Mouse (Mus musculus): ENCODE data around the gene Tmc6. TPM values are rescaled to one million over a fixed set of nuclear protein-coding genes. Genes with fewer than 3 reads are reported as not detected.
A peak's percentile ranks its signal among the peaks of the same experiment; 100 is the strongest.

The Tmc6 gene
- total and polyA plus RNA-seq, 3 experiments = 16.8 to 28.4 (median 26.8) TPM

GRCm38 (mm10) chr11:117801650-117802049 lies 19.7 kb upstream of the Tmc6 start:
- Histone ChIP-seq H3K9ac (ENCODE audit: insufficient read depth, low read depth) (no peak overlapping the region), H3K4me2 (ENCODE audit: insufficient read depth, low read depth, poor library complexity, severe bottlenecking) (no peak overlapping the region), H3K4me1 (ENCODE audit: control insufficient read depth in 1 of 2, insufficient read depth in 2 of 2) (peaks cover 44 to 84% of the 10 kb centered on the region in 2 experiments)

DNA sequence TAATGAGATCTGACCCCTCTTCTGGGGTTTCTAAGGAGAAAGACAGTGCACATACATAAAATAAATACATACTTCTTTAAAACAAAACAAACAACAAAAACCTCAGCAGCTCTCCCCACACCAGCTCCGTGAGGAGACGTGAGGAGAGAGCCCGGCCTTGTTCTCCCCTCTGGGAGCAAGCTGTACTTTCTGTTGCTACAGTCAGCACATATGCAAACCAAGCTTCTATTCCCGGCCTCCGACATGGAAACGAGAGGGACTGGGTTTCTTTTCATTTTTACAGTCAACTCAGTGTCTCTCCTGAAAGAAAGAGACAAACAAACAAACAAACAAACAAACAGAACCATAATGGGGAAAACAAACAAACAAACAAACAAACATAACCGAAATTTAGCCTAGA lies 18.0 kb upstream of the Tmc6 start:
- no peak overlapping the region for H3K9ac ChIP-seq (ENCODE audit: insufficient read depth, low read depth)
- no peaks in the 10 kb centered on the region for H3K79me2 ChIP-seq (replicated peaks; ENCODE audit: control insufficient read depth, extremely low read depth, insufficient read depth, poor library complexity, severe bottlenecking)
- H3K4me2 ChIP-seq (ENCODE audit: insufficient read depth, low read depth, poor library complexity, severe bottlenecking) = no peak overlapping the region
- H3K4me3 ChIP-seq (replicated peaks in 1 of 3; ENCODE audit: low read depth in 2 of 3, low read length in 2 of 3, poor library complexity in 1 of 3) = no peak overlapping the region
- H3K9me3 ChIP-seq (replicated peaks; ENCODE audit: low read length) = no peaks in the 10 kb centered on the region
- DNase-seq (ENCODE audit: extremely low read depth) = peak; percentile 48
- H3K36me3 ChIP-seq (replicated peaks in 1 of 2; ENCODE audit: control insufficient read depth in 1 of 2, insufficient read depth in 1 of 2, low read length in 1 of 2) = peaks cover 0 to 14% of the 10 kb centered on the region in 2 experiments
- in situ Hi-C loops (cut with MboI; ENCODE audit: low pct_ligation_motif_present, low pct_unique_long_range_greater_than_20kb, low sequenced_read_pairs) (no loop called here), dilution Hi-C loops (cut with MboI; ENCODE audit: extremely low pct_ligation_motif_present, extremely low pct_unique_long_range_greater_than_20kb, low sequenced_read_pairs) (no loop called here)
- H3K27ac ChIP-seq (ENCODE audit: insufficient read depth, low read depth) = peak overlapping the region; percentile 86; the same call in 1 of the 2 replicates
- H3K27me3 ChIP-seq (replicated peaks) = no peaks in the 10 kb centered on the region
- H3K4me1 ChIP-seq (ENCODE audit: control insufficient read depth in 1 of 2, insufficient read depth in 2 of 2) = peaks cover 49 to 84% of the 10 kb centered on the region in 2 experiments
- TF ChIP-seq MAFK (IDR thresholded peaks at IDR 0.05; ENCODE audit: insufficient replicate concordance, low read length) = no peak
- no peak for TF ChIP-seq KAT2A (IDR thresholded peaks at IDR 0.05; ENCODE audit: insufficient replicate concordance, low read length)
- 0 out of 2 replicates have a peak, but pooled peaks have one; percentile 22 for TF ChIP-seq EP300 (IDR thresholded peaks at IDR 0.05; ENCODE audit: low read length)
- no peak for TF ChIP-seq TCF12 (IDR thresholded peaks at IDR 0.05; ENCODE audit: low read depth, low read length)
- TF ChIP-seq CHD1 (IDR thresholded peaks at IDR 0.05; ENCODE audit: low read depth, low read length) = no peak
- no peak for TF ChIP-seq POLR2A (IDR thresholded peaks at IDR 0.05; ENCODE audit: low read depth, low read length)
- no peak for TF ChIP-seq ZMIZ1 (IDR thresholded peaks at IDR 0.05; ENCODE audit: low read depth, low read length)
- TF ChIP-seq MXI1 (IDR thresholded peaks at IDR 0.05; ENCODE audit: low read depth, low read length) = no peak
- no peak for TF ChIP-seq HCFC1 (IDR thresholded peaks at IDR 0.05; ENCODE audit: low read depth, low read length)
- TF ChIP-seq ZC3H11A (IDR thresholded peaks at IDR 0.05; ENCODE audit: low read depth, low read length) = no peak
- no peak for TF ChIP-seq RAD21 (IDR thresholded peaks at IDR 0.05; ENCODE audit: low read depth, low read length)
- no peak for TF ChIP-seq ZKSCAN1 (IDR thresholded peaks at IDR 0.05; ENCODE audit: borderline replicate concordance, low read depth, low read length)
- TF ChIP-seq MAX (IDR thresholded peaks at IDR 0.05; ENCODE audit: low read length) = no peak
- no peak for TF ChIP-seq RCOR1 (conservative IDR thresholded peaks at IDR 0.05; ENCODE audit: low read depth, low read length)
- no peak for TF ChIP-seq CHD2 (IDR thresholded peaks at IDR 0.05; ENCODE audit: low read length)
- TF ChIP-seq POLR2AphosphoS2 (IDR thresholded peaks at IDR 0.05; ENCODE audit: low read depth, low read length) = no peak
- no peak for TF ChIP-seq MAZ (IDR thresholded peaks at IDR 0.05; ENCODE audit: low read depth, low read length)
- TF ChIP-seq UBTF (IDR thresholded peaks at IDR 0.05; ENCODE audit: low read depth, low read length) = no peak
- no peak for TF ChIP-seq BHLHE40 (IDR thresholded peaks at IDR 0.05; ENCODE audit: low read depth, low read length)
- no peak for TF ChIP-seq GABPA (IDR thresholded peaks at IDR 0.05; ENCODE audit: insufficient replicate concordance, low read depth, low read length)
- no peak for TF ChIP-seq CTCF (conservative IDR thresholded peaks at IDR 0.05 in 1 of 2, IDR thresholded peaks at IDR 0.05 in 1 of 2; ENCODE audit: low read depth in 2 of 2, low read length in 2 of 2)
- peak; percentile 53 for TF ChIP-seq ETS1 (conservative IDR thresholded peaks at IDR 0.05; ENCODE audit: low read depth, low read length)
- TF ChIP-seq ZNF384 (IDR thresholded peaks at IDR 0.05; ENCODE audit: low read depth, low read length) = no peak
- no peak for TF ChIP-seq USF1 (IDR thresholded peaks at IDR 0.05; ENCODE audit: low read depth, low read length)
- no peak for TF ChIP-seq NRF1 (IDR thresholded peaks at IDR 0.05; ENCODE audit: low read depth, low read length)
- TF ChIP-seq MEF2A (IDR thresholded peaks at IDR 0.05; ENCODE audit: borderline replicate concordance, low read depth, low read length) = peak; percentile 90
- TF ChIP-seq NELFE (IDR thresholded peaks at IDR 0.05; ENCODE audit: low read depth, low read length) = no peak
- TF ChIP-seq PAX5 (IDR thresholded peaks at IDR 0.05; ENCODE audit: low read length) = no peak

More at GRCm38 (mm10) chr11:117801650-117802049, 19.7 kb upstream of the Tmc6 start:
- H3K36me3 ChIP-seq (replicated peaks in 1 of 2; ENCODE audit: control insufficient read depth in 1 of 2, insufficient read depth in 1 of 2, low read length in 1 of 2) = peaks cover 0 to 25% of the 10 kb centered on the region in 2 experiments
- in situ Hi-C loops (cut with MboI; ENCODE audit: low pct_ligation_motif_present, low pct_unique_long_range_greater_than_20kb, low sequenced_read_pairs) (no loop called here), dilution Hi-C loops (cut with MboI; ENCODE audit: extremely low pct_ligation_motif_present, extremely low pct_unique_long_range_greater_than_20kb, low sequenced_read_pairs) (no loop called here)
- no peaks in the 10 kb centered on the region for H3K9me3 ChIP-seq (replicated peaks; ENCODE audit: low read length)
- no peak for DNase-seq (ENCODE audit: extremely low read depth)
- no peak overlapping the region for H3K27ac ChIP-seq (ENCODE audit: insufficient read depth, low read depth)
- H3K4me3 ChIP-seq (replicated peaks in 1 of 3; ENCODE audit: low read depth in 2 of 3, low read length in 2 of 3, poor library complexity in 1 of 3) = no peak overlapping the region
- no peaks in the 10 kb centered on the region for H3K79me2 ChIP-seq (replicated peaks; ENCODE audit: control insufficient read depth, extremely low read depth, insufficient read depth, poor library complexity, severe bottlenecking)
- TF ChIP-seq CHD2 (IDR thresholded peaks at IDR 0.05; ENCODE audit: low read length) = no peak
- no peak for TF ChIP-seq GABPA (IDR thresholded peaks at IDR 0.05; ENCODE audit: insufficient replicate concordance, low read depth, low read length)
- TF ChIP-seq POLR2AphosphoS2 (IDR thresholded peaks at IDR 0.05; ENCODE audit: low read depth, low read length) = no peak
- no peak for TF ChIP-seq CHD1 (IDR thresholded peaks at IDR 0.05; ENCODE audit: low read depth, low read length)
- no peak for TF ChIP-seq RCOR1 (conservative IDR thresholded peaks at IDR 0.05; ENCODE audit: low read depth, low read length)
- TF ChIP-seq UBTF (IDR thresholded peaks at IDR 0.05; ENCODE audit: low read depth, low read length) = no peak
- TF ChIP-seq TCF12 (IDR thresholded peaks at IDR 0.05; ENCODE audit: low read depth, low read length) = no peak
- TF ChIP-seq CTCF (conservative IDR thresholded peaks at IDR 0.05 in 1 of 2, IDR thresholded peaks at IDR 0.05 in 1 of 2; ENCODE audit: low read depth in 2 of 2, low read length in 2 of 2) = no peak
- no peak for TF ChIP-seq NELFE (IDR thresholded peaks at IDR 0.05; ENCODE audit: low read depth, low read length)
- TF ChIP-seq IRF4 (IDR thresholded peaks at IDR 0.05; ENCODE audit: low read depth, low read length) = no peak
- TF ChIP-seq BHLHE40 (IDR thresholded peaks at IDR 0.05; ENCODE audit: low read depth, low read length) = no peak
- TF ChIP-seq JUND (conservative IDR thresholded peaks at IDR 0.05; ENCODE audit: low read depth, low read length) = no peak
- TF ChIP-seq PAX5 (IDR thresholded peaks at IDR 0.05; ENCODE audit: low read length) = no peak
- no peak for TF ChIP-seq MEF2A (IDR thresholded peaks at IDR 0.05; ENCODE audit: borderline replicate concordance, low read depth, low read length)
- TF ChIP-seq ELF1 (IDR thresholded peaks at IDR 0.05; ENCODE audit: low read depth, low read length) = no peak
- no peak for TF ChIP-seq POLR2A (IDR thresholded peaks at IDR 0.05; ENCODE audit: low read depth, low read length)
- TF ChIP-seq ZC3H11A (IDR thresholded peaks at IDR 0.05; ENCODE audit: low read depth, low read length) = no peak
- no peaks in the 10 kb centered on the region for H3K27me3 ChIP-seq (replicated peaks)

All from CH12.LX (cell line).